Mouse (Mus musculus): ENCODE results near the gene Terb2. TPM values are rescaled to one million over a fixed set of nuclear protein-coding genes. Genes with fewer than 3 reads are reported as not detected.

Terb2 gene
- polyA plus RNA-seq, 1 experiment from 2014 or later = not detected

GRCm38 (mm10) chr2:122163430-122164195 is 22.5 kb upstream of the Terb2 start:
- no peak for ATAC-seq (ENCODE audit: low FRiP score)
- no peaks in the 10 kb centered on the region for H3K27me3 ChIP-seq
- H3K4me1 ChIP-seq = no peaks in the 10 kb centered on the region
- no peak overlapping the region for H3K9ac ChIP-seq
- no peaks in the 10 kb centered on the region for H3K9me3 ChIP-seq
- WGBS = 78% methylated on average over 13 of the region's 13 CpGs
- no peak overlapping the region for H3K27ac ChIP-seq
- no peak overlapping the region for H3K4me2 ChIP-seq
- no peak overlapping the region for H3K4me3 ChIP-seq (replicated peaks)
- no peaks in the 10 kb centered on the region for H3K36me3 ChIP-seq (replicated peaks)

GRCm38 (mm10) chr2:122164293-122164692 is 21.8 kb upstream of the Terb2 start:
- no peaks in the 10 kb centered on the region for H3K36me3 ChIP-seq (replicated peaks)
- 87% methylated on average over 11 of the region's 11 CpGs for WGBS
- ATAC-seq (ENCODE audit: low FRiP score) = no peak
- H3K27ac ChIP-seq = no peak overlapping the region
- no peaks in the 10 kb centered on the region for H3K27me3 ChIP-seq
- no peak overlapping the region for H3K4me3 ChIP-seq (replicated peaks)
- H3K9me3 ChIP-seq = no peaks in the 10 kb centered on the region
- no peak overlapping the region for H3K9ac ChIP-seq
- H3K4me2 ChIP-seq = no peak overlapping the region
- no peaks in the 10 kb centered on the region for H3K4me1 ChIP-seq

GRCm38 (mm10) chr2:122171292-122171691 is 14.8 kb upstream of the Terb2 start:
- no peak overlapping the region for H3K9ac ChIP-seq
- no peaks in the 10 kb centered on the region for H3K4me1 ChIP-seq
- 86% methylated on average over 6 of the region's 6 CpGs for WGBS
- H3K27me3 ChIP-seq = no peaks in the 10 kb centered on the region
- H3K4me3 ChIP-seq (replicated peaks) = no peak overlapping the region
- no peaks in the 10 kb centered on the region for H3K36me3 ChIP-seq (replicated peaks)
- H3K4me2 ChIP-seq = no peak overlapping the region
- no peaks in the 10 kb centered on the region for H3K9me3 ChIP-seq
- no peak for ATAC-seq (ENCODE audit: low FRiP score)
- H3K27ac ChIP-seq = no peak overlapping the region

GRCm38 (mm10) chr2:122172188-122172587 is 13.9 kb upstream of the Terb2 start:
- no peak overlapping the region for H3K9ac ChIP-seq
- no peaks in the 10 kb centered on the region for H3K9me3 ChIP-seq
- H3K4me3 ChIP-seq (replicated peaks) = no peak overlapping the region
- no peaks in the 10 kb centered on the region for H3K27me3 ChIP-seq
- H3K4me2 ChIP-seq = no peak overlapping the region
- no peaks in the 10 kb centered on the region for H3K36me3 ChIP-seq (replicated peaks)
- no peaks in the 10 kb centered on the region for H3K4me1 ChIP-seq
- WGBS = 90% methylated on average over 2 of the region's 2 CpGs
- no peak for ATAC-seq (ENCODE audit: low FRiP score)
- no peak overlapping the region for H3K27ac ChIP-seq

- Histone ChIP-seq H3K27me3 (no peaks in the 10 kb centered on the region; the same call in 1 of the 2 replicates), H3K36me3 (replicated peaks) (no peaks in the 10 kb centered on the region), H3K4me3 (replicated peaks) (no peak overlapping the region), H3K9ac (no peak overlapping the region), H3K27ac (no peak overlapping the region), H3K9me3 (no peaks in the 10 kb centered on the region), H3K4me2 (no peak overlapping the region), H3K4me1 (no peaks in the 10 kb centered on the region)
- ATAC-seq (ENCODE audit: low FRiP score) = no peak
- 76% methylated on average over 8 of the region's 8 CpGs for WGBS
These were observed 5.8 kb upstream of the Terb2 start for GRCm38 (mm10) chr2:122180051-122180822.

- Histone ChIP-seq H3K36me3 (replicated peaks) (no peaks in the 10 kb centered on the region), H3K9me3 (no peaks in the 10 kb centered on the region), H3K27me3 (no peaks in the 10 kb centered on the region; the same call in 1 of the 2 replicates), H3K4me2 (no peak overlapping the region), H3K27ac (no peak overlapping the region), H3K4me1 (no peaks in the 10 kb centered on the region), H3K9ac (no peak overlapping the region), H3K4me3 (replicated peaks) (no peak overlapping the region)
- no peak for ATAC-seq (ENCODE audit: low FRiP score)
- WGBS = 89% methylated on average over 4 of the region's 4 CpGs
These were observed 986 bp upstream of the Terb2 start for GRCm38 (mm10) chr2:122185086-122185485.

- no peak overlapping the region for H3K9ac ChIP-seq
- ATAC-seq (ENCODE audit: low FRiP score) = no peak
- H3K27ac ChIP-seq = no peak overlapping the region
- no peak overlapping the region for H3K4me2 ChIP-seq
- no peaks in the 10 kb centered on the region for H3K9me3 ChIP-seq
- no peaks in the 10 kb centered on the region for H3K4me1 ChIP-seq
- no peaks in the 10 kb centered on the region for H3K36me3 ChIP-seq (replicated peaks)
- no peak overlapping the region for H3K4me3 ChIP-seq (replicated peaks)
- no peaks in the 10 kb centered on the region; the same call in 1 of the 2 replicates for H3K27me3 ChIP-seq
- WGBS = 95% methylated on average over 3 of the region's 3 CpGs
These were observed 679 bp downstream of the Terb2 start for GRCm38 (mm10) chr2:122186751-122187150.

- H3K4me1 ChIP-seq = no peaks in the 10 kb centered on the region
- no peak overlapping the region for H3K9ac ChIP-seq
- H3K4me3 ChIP-seq (replicated peaks) = no peak overlapping the region
- no peak overlapping the region for H3K27ac ChIP-seq
- WGBS = 70% methylated on average over 3 of the region's 3 CpGs
- no peak overlapping the region for H3K4me2 ChIP-seq
- no peaks in the 10 kb centered on the region for H3K27me3 ChIP-seq
- no peaks in the 10 kb centered on the region for H3K9me3 ChIP-seq
- no peak for ATAC-seq (ENCODE audit: low FRiP score)
- no peaks in the 10 kb centered on the region for H3K36me3 ChIP-seq (replicated peaks)
These were observed 5.8 kb downstream of the Terb2 start for GRCm38 (mm10) chr2:122191849-122192248.

- H3K4me3 ChIP-seq (replicated peaks) = no peak overlapping the region
- no peaks in the 10 kb centered on the region for H3K9me3 ChIP-seq
- H3K27me3 ChIP-seq = peaks cover 2% of the 10 kb centered on the region; the same call in 1 of the 2 replicates
- no peak overlapping the region for H3K4me2 ChIP-seq
- 66% methylated on average over 1 of the region's 1 CpGs for WGBS
- H3K36me3 ChIP-seq (replicated peaks) = no peaks in the 10 kb centered on the region
- H3K9ac ChIP-seq = no peak overlapping the region
- H3K27ac ChIP-seq = no peak overlapping the region
- no peaks in the 10 kb centered on the region for H3K4me1 ChIP-seq
- peak; percentile 73; the same call in 1 of the 2 replicates for ATAC-seq (ENCODE audit: low FRiP score)
These were observed 8.4 kb downstream of the Terb2 start for GRCm38 (mm10) chr2:122194509-122194929.

GRCm38 (mm10) chr2:122201501-122201900 is 15.4 kb downstream of the Terb2 start:
- 93% methylated on average over 1 of the region's 1 CpGs for WGBS
- no peak for ATAC-seq (ENCODE audit: low FRiP score)
- peaks cover 2% of the 10 kb centered on the region for H3K27me3 ChIP-seq

GRCm38 (mm10) chr2:122206440-122207107 is 20.5 kb downstream of the Terb2 start:
- Histone ChIP-seq H3K4me3 (replicated peaks) (no peak overlapping the region), H3K4me1 (no peaks in the 10 kb centered on the region), H3K27me3 (no peaks in the 10 kb centered on the region; the same call in 1 of the 2 replicates), H3K9ac (no peak overlapping the region), H3K36me3 (replicated peaks) (no peaks in the 10 kb centered on the region), H3K9me3 (no peaks in the 10 kb centered on the region), H3K4me2 (no peak overlapping the region), H3K27ac (no peak overlapping the region)
- WGBS = 65% methylated on average over 2 of the region's 2 CpGs
- no peak for ATAC-seq (ENCODE audit: low FRiP score)

More at GRCm38 (mm10) chr2:122201501-122201900, 15.4 kb downstream of the Terb2 start:
- Histone ChIP-seq H3K4me1 (no peaks in the 10 kb centered on the region), H3K4me2 (no peak overlapping the region), H3K27ac (no peak overlapping the region), H3K9me3 (no peaks in the 10 kb centered on the region), H3K4me3 (replicated peaks) (no peak overlapping the region), H3K9ac (no peak overlapping the region), H3K36me3 (replicated peaks) (no peaks in the 10 kb centered on the region)

GRCm38 (mm10) chr2:122210534-122211228 is 24.6 kb downstream of the Terb2 start:
- H3K9me3 ChIP-seq = no peaks in the 10 kb centered on the region
- H3K4me3 ChIP-seq (replicated peaks) = no peak overlapping the region
- no peaks in the 10 kb centered on the region for H3K27me3 ChIP-seq
- H3K4me2 ChIP-seq = no peak overlapping the region
- no peaks in the 10 kb centered on the region for H3K4me1 ChIP-seq
- WGBS = 51% methylated on average over 3 of the region's 3 CpGs
- no peak overlapping the region for H3K27ac ChIP-seq
- H3K36me3 ChIP-seq (replicated peaks) = no peaks in the 10 kb centered on the region
- ATAC-seq (ENCODE audit: low FRiP score) = no peak
- H3K9ac ChIP-seq = no peak overlapping the region
